Mouse (Mus musculus) MEL (cell line): ENCODE data around the gene Fpr2.
A peak's percentile ranks its signal among the peaks of the same experiment; 100 is the strongest.

Experiments used
- BHLHE40 ChIP-seq: IDR thresholded peaks from 2 replicates; pipeline ENCODE4 v1.6.1; 2012; ENCODE audit warnings: low read depth, mild to moderate bottlenecking, inconsistent platforms, low read length, improper control_type of control experiment, borderline replicate concordance
- CTCF ChIP-seq, 3 experiments: IDR thresholded peaks in 2 of 3; conservative IDR thresholded peaks in 1 of 3; 2 replicates each; pipeline ENCODE4 v1.5.1; 2011 to 2012; ENCODE audit warnings: low read length in 3 of 3, low read depth in 2 of 3, mild to moderate bottlenecking in 2 of 3, improper control_type of control experiment in 1 of 3, inconsistent platforms in 1 of 3, mixed read lengths in 1 of 3, moderate library complexity in 1 of 3; ENCODE audit not compliant: control insufficient read depth in 1 of 3, insufficient read depth in 1 of 3, poor library complexity in 1 of 3, severe bottlenecking in 1 of 3
- E2F4 ChIP-seq: IDR thresholded peaks from 2 replicates; pipeline ENCODE4 v1.6.1; 2011; ENCODE audit warnings: low read depth, low read length, improper control_type of control experiment, borderline replicate concordance
- ELF1 ChIP-seq: IDR thresholded peaks from 2 replicates; pipeline ENCODE4 v1.6.1; 2014; ENCODE audit warnings: low read depth, mild to moderate bottlenecking, inconsistent platforms, low read length, improper control_type of control experiment, moderate library complexity
- EP300 ChIP-seq, 2 experiments: IDR thresholded peaks; 2 replicates each; pipeline ENCODE4 v1.6.1; 2011; ENCODE audit warnings: improper control_type of control experiment in 2 of 2, low read length in 2 of 2, low read depth in 1 of 2, mild to moderate bottlenecking in 1 of 2
- GABPA ChIP-seq: IDR thresholded peaks from 2 replicates; pipeline ENCODE4 v1.6.1; 2012; ENCODE audit warnings: low read depth, mild to moderate bottlenecking, inconsistent platforms, low read length, improper control_type of control experiment, moderate library complexity
- MEF2A ChIP-seq: IDR thresholded peaks from 2 replicates; pipeline ENCODE4 v1.6.1; 2014; ENCODE audit warnings: low read depth, mild to moderate bottlenecking, inconsistent platforms, low read length, improper control_type of control experiment; ENCODE audit not compliant: poor library complexity, insufficient replicate concordance, severe bottlenecking; ENCODE audit errors: extremely low read depth
- MXI1 ChIP-seq: IDR thresholded peaks from 2 replicates; pipeline ENCODE4 v1.6.1; 2011; ENCODE audit warnings: mild to moderate bottlenecking, low read depth, low read length, improper control_type of control experiment
- POLR2A ChIP-seq, 2 experiments: IDR thresholded peaks; 2 replicates each; pipeline ENCODE4 v1.6.1; 2011 to 2012; ENCODE audit warnings: low read length in 2 of 2, mild to moderate bottlenecking in 2 of 2, control low read depth in 1 of 2, improper control_type of control experiment in 1 of 2, low read depth in 1 of 2, moderate library complexity in 1 of 2; ENCODE audit not compliant: control insufficient read depth in 1 of 2, insufficient read depth in 1 of 2, poor library complexity in 1 of 2
- SIN3A ChIP-seq: IDR thresholded peaks from 2 replicates; pipeline ENCODE4 v1.6.1; 2012; ENCODE audit warnings: low read length, improper control_type of control experiment, inconsistent platforms
- SMC3 ChIP-seq: IDR thresholded peaks from 2 replicates; pipeline ENCODE4 v1.6.1; 2011; ENCODE audit warnings: low read depth, low read length, improper control_type of control experiment
- UBTF ChIP-seq: IDR thresholded peaks from 2 replicates; pipeline ENCODE4 v1.6.1; 2012; ENCODE audit warnings: low read depth, mild to moderate bottlenecking, inconsistent platforms, low read length, improper control_type of control experiment, moderate library complexity, borderline replicate concordance; ENCODE audit not compliant: insufficient read depth
- USF1 ChIP-seq: IDR thresholded peaks from 2 replicates; pipeline ENCODE4 v1.6.1; 2014; ENCODE audit warnings: low read depth, mild to moderate bottlenecking, inconsistent platforms, low read length, improper control_type of control experiment, moderate library complexity
- USF2 ChIP-seq, 2 experiments: IDR thresholded peaks; 2 replicates each; pipeline ENCODE4 v1.6.1; 2011 to 2012; ENCODE audit warnings: improper control_type of control experiment in 2 of 2, low read length in 2 of 2, borderline replicate concordance in 1 of 2, inconsistent platforms in 1 of 2, low read depth in 1 of 2, mild to moderate bottlenecking in 1 of 2; ENCODE audit not compliant: insufficient read depth in 1 of 2

DNA sequence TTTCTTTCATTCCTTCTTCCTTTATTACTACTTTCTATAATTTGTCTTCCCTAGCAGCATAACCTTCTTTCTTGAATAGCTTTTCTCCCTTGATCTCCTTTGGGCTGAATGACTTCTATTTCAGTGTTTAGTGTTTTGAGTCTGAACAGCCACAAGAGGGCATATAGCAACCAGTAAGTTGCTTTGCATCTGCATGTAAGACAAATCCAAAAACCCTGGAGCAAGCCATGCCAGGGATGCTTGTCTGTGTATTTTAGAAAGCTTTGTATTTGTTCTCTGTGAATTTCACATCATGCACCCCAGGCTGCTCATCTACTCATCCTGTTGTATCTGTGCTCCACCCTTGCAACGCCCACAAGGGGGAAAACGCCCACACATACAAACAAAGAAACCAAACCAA is 11.6 kb downstream of the Fpr2 start:
- TF ChIP-seq EP300 (IDR thresholded peaks at IDR 0.05; ENCODE audit: low read depth in 1 of 2, low read length in 2 of 2) (no peak), POLR2A (IDR thresholded peaks at IDR 0.05; ENCODE audit: control insufficient read depth in 1 of 2, insufficient read depth in 1 of 2, low read depth in 1 of 2, low read length in 2 of 2, poor library complexity in 1 of 2) (no peak), ELF1 (no peak), CTCF (IDR thresholded peaks at IDR 0.05 in 2 of 3, conservative IDR thresholded peaks at IDR 0.05 in 1 of 3; ENCODE audit: control insufficient read depth in 1 of 3, insufficient read depth in 1 of 3, low read depth in 2 of 3, low read length in 3 of 3, poor library complexity in 1 of 3, severe bottlenecking in 1 of 3) (peak; percentile 11 to 69 (median 15); a peak in 3 of 6 replicates), E2F4 (no peak), SMC3 (peak; percentile 81), BHLHE40 (no peak), UBTF (no peak), SIN3A (no peak), GABPA (no peak), MEF2A (no peak), USF2 (IDR thresholded peaks at IDR 0.05; ENCODE audit: borderline replicate concordance in 1 of 2, insufficient read depth in 1 of 2, low read depth in 1 of 2, low read length in 2 of 2) (no peak), MXI1 (no peak), USF1 (no peak)
